Mouse (Mus musculus): ENCODE results near the gene Ppp6r2. TPM values are rescaled to one million over a fixed set of nuclear protein-coding genes. Genes with fewer than 3 reads are reported as not detected.

Ppp6r2 gene
- polyA plus RNA-seq, 1 experiment from 2014 or later: 23.9 TPM

DNA sequence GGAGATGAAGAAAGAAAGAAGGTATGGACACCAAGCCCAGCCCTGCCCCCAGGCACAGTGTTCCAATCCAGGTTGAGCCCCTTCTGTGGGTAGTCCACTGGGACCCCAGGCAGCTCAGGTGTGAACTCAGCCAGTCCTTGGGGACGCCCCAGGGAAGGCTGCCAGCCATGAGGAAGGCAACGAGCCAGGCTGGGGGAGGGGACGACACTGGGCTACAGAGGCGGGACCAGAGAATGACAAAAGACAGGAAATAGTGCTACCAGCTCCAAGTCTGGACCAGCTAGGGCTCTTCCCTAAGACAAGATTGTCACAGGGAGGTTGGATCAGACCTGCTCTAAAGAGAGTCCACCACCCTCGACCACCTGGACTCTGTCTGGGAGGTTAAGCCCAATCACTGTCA, 34.2 kb upstream of the Ppp6r2 start:
- H3K4me1 ChIP-seq (replicated peaks): peaks cover 71% of the 10 kb centered on the region
- no peaks in the 10 kb centered on the region for H3K36me3 ChIP-seq
- no peaks in the 10 kb centered on the region for H3K9me3 ChIP-seq
- peak; percentile 14 for ATAC-seq
- H3K4me2 ChIP-seq (replicated peaks): peak overlapping the region; percentile 90
- peak overlapping the region; percentile 93 for H3K27ac ChIP-seq
- H3K9ac ChIP-seq: peak overlapping the region; percentile 9
- no peaks in the 10 kb centered on the region for H3K27me3 ChIP-seq (replicated peaks)
- WGBS: 7% methylated on average over 5 of the region's 5 CpGs
- H3K4me3 ChIP-seq (replicated peaks): 0 out of 2 replicates have a peak overlapping the region, but pooled peaks have one; percentile 6

DNA sequence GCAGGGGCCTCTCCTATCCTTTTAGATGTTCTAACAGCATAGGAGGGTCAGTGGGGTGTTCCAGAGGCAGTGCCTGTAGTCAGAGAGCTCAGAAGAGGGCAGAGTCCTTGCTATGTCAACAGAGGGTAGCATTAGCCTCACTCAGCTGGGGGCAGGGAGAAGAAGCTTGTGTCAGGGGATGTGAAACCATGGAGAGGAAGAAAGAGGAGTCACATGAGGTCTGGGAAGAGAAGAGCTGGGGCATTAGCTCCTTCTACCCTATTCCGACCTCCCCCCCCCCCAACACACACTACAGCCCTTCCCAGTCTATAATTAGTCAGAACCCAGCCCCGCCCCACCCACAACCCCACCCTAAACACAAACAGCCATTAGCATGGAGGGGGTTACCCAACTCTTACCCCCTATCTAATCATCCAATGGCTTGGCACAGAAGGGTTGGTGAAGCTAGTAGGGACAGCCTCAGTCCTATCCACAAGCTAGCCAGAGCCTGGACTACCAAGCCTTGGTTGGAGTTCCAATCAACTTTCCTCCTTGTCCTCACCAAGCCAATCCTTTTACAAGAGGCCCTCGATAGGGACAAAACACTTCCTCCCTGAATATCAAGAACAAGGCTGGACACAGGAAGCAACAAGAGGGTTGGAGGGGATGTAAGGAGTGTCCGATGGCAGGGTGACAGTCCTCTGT, 33.6 kb upstream of the Ppp6r2 start:
- Histone ChIP-seq H3K4me3 (replicated peaks) (0 out of 2 replicates have a peak overlapping the region, but pooled peaks have one; percentile 85), H3K27ac (peak overlapping the region; percentile 93), H3K36me3 (no peaks in the 10 kb centered on the region), H3K9me3 (no peaks in the 10 kb centered on the region), H3K4me1 (replicated peaks) (peaks cover 68% of the 10 kb centered on the region), H3K9ac (peak overlapping the region; percentile 9; the same call in 1 of the 2 replicates), H3K4me2 (replicated peaks) (peak overlapping the region; percentile 90), H3K27me3 (replicated peaks) (no peaks in the 10 kb centered on the region)
- 56% methylated on average over 4 of the region's 4 CpGs for WGBS
- peak; percentile 31 for ATAC-seq

GRCm38 (mm10) chr15:89178260-89178860, 33.0 kb upstream of the Ppp6r2 start:
- no peaks in the 10 kb centered on the region for H3K36me3 ChIP-seq
- peaks cover 66% of the 10 kb centered on the region for H3K4me1 ChIP-seq (replicated peaks)
- peak overlapping the region; percentile 90 for H3K4me2 ChIP-seq (replicated peaks)
- peak overlapping the region; percentile 93 for H3K27ac ChIP-seq
- 65% methylated on average over 7 of the region's 7 CpGs for WGBS
- peak overlapping the region; percentile 80 for H3K9ac ChIP-seq
- no peaks in the 10 kb centered on the region for H3K27me3 ChIP-seq (replicated peaks)
- ATAC-seq: no peak
- H3K4me3 ChIP-seq (replicated peaks): peak overlapping the region; percentile 85
- H3K9me3 ChIP-seq: no peaks in the 10 kb centered on the region

DNA sequence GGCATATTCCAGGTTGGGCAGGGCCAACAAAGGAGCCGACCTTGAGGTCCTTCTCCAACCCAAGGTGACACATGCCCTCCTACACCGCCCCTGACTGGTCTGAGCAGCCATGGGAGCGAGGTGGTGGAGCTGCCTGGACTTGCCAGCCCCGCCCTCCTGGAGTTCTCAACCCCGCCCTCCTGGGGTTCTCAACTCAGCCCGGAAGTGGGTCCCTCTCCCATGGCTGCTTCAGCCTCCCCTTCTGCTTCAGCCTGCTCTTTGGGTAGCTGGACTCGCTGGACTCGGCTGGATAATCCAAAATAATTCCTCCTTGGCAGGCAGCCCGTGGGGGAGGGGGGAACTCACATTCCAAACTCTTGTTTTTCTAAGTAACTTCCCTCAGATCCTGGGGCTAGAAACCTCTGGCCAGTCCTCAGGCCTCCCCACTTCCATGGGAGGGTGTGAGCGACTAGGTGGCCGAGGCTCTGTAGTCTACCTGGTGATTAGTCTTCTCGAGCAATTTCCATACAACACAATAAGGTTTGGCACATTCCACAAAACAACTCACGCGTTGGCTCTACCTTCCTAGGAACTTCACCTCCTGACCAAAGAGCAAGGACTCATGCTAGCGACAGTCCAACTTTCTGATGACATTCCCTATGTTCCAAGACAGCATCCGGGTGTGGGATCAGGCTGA, 32.3 kb upstream of the Ppp6r2 start:
- WGBS: 3% methylated on average over 16 of the region's 16 CpGs
- Histone ChIP-seq H3K27ac (peak overlapping the region; percentile 93), H3K9me3 (no peaks in the 10 kb centered on the region), H3K27me3 (replicated peaks) (no peaks in the 10 kb centered on the region), H3K4me2 (replicated peaks) (peak overlapping the region; percentile 90), H3K4me3 (replicated peaks) (peak overlapping the region; percentile 85), H3K9ac (peak overlapping the region; percentile 80), H3K36me3 (no peaks in the 10 kb centered on the region), H3K4me1 (replicated peaks) (peaks cover 61% of the 10 kb centered on the region)
- ATAC-seq: peak; percentile 73

- no peaks in the 10 kb centered on the region for H3K36me3 ChIP-seq
These were observed 31.8 kb upstream of the Ppp6r2 start for GRCm38 (mm10) chr15:89179630-89179964.

DNA sequence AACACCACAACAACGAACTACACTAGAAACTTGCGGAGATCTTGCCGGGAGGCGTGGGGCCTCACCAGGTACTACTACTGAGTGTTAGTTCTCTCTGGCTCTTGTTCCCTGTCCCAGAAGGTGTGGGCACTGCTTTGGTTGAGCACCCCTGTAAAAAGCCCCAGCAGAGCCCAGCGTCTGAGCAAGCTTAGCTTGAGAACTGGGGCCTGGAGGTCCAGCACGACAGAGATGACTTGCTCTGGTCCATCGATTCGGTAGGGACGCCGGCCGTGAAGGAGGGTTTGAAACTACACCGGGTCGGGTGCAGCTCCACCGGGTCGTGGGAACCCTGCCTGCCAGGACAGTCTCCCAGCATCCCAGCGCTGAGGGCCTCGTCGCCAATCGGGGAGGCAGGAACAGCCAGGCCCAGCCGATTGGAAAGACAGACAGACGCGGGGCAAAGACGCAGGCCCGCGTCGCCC, 31.2 kb upstream of the Ppp6r2 start:
- ATAC-seq: peak; percentile 2; the same call in 1 of the 2 replicates
- H3K27me3 ChIP-seq (replicated peaks): no peaks in the 10 kb centered on the region
- peak overlapping the region; percentile 93 for H3K27ac ChIP-seq
- H3K4me1 ChIP-seq (replicated peaks): peaks cover 51% of the 10 kb centered on the region
- H3K4me3 ChIP-seq (replicated peaks): peak overlapping the region; percentile 85
- no peaks in the 10 kb centered on the region for H3K36me3 ChIP-seq
- H3K9me3 ChIP-seq: no peaks in the 10 kb centered on the region
- H3K9ac ChIP-seq: peak overlapping the region; percentile 80
- peak overlapping the region; percentile 90 for H3K4me2 ChIP-seq (replicated peaks)
- under 1% methylated on average over 26 of the region's 26 CpGs for WGBS

More at GRCm38 (mm10) chr15:89179630-89179964, 31.8 kb upstream of the Ppp6r2 start:
- 4% methylated on average over 6 of the region's 6 CpGs for WGBS
- ATAC-seq: no peak
- Histone ChIP-seq H3K4me3 (replicated peaks) (peak overlapping the region; percentile 85), H3K4me1 (replicated peaks) (peaks cover 56% of the 10 kb centered on the region), H3K9ac (peak overlapping the region; percentile 80), H3K9me3 (no peaks in the 10 kb centered on the region), H3K4me2 (replicated peaks) (peak overlapping the region; percentile 90), H3K27ac (peak overlapping the region; percentile 93), H3K27me3 (replicated peaks) (no peaks in the 10 kb centered on the region)

- under 1% methylated on average over 63 of the region's 72 CpGs for WGBS
- H3K9me3 ChIP-seq: no peaks in the 10 kb centered on the region
These were observed 30.7 kb upstream of the Ppp6r2 start, which contains the start of gene Plxnb2 for GRCm38 (mm10) chr15:89180571-89181229. TSS of gene Plxnb2 (minus strand) at chr15:89180788.

DNA sequence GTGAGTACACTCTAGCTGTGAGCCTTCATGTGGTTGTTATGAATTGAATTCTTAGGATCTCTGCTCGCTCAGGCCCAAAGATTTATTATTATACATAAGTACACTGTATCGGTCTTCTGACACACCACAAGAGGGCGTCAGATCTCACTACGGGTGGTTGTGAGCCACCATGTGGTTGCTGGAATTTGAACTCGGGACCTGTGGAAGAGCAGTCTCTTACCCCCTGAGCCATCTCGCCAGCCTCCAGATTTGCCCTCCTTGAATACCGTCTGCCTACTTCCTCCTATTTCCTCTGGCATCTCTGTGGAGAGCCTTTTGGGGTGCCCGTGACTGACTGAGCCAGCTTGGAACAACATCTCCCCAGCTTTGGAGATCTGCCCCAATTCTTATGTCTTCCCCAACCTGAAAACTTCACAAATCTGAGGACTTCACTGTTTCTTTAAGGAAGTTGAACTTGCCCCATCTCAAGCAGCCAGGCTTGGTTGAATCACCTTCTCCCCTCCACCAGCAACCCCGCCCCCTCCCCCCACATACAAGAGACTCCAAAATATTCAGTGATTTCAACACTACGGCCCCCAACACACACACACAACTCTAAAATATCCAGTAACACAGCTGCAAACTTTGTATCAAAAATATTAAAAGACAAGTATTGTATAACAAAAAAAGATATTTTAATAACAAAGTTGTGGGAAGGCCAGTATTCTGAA, 29.6 kb upstream of the Ppp6r2 start:
- H3K4me1 ChIP-seq (replicated peaks): peaks cover 37% of the 10 kb centered on the region
- ATAC-seq: no peak
- no peak overlapping the region for H3K9ac ChIP-seq

More at GRCm38 (mm10) chr15:89180571-89181229, 30.7 kb upstream of the Ppp6r2 start, which contains the start of gene Plxnb2:
- no peaks in the 10 kb centered on the region for H3K27me3 ChIP-seq (replicated peaks)
- peak within 1 kb of the TSS; percentile 85 for H3K4me3 ChIP-seq (replicated peaks)
- H3K9ac ChIP-seq: peak within 1 kb of the TSS; percentile 80
- ATAC-seq: peak; percentile 87
- H3K36me3 ChIP-seq: no peaks in the 10 kb centered on the region
- peak within 1 kb of the TSS; percentile 93 for H3K27ac ChIP-seq
- H3K4me1 ChIP-seq (replicated peaks): peaks cover 45% of the 10 kb centered on the region
- peak within 1 kb of the TSS; percentile 90 for H3K4me2 ChIP-seq (replicated peaks)

DNA sequence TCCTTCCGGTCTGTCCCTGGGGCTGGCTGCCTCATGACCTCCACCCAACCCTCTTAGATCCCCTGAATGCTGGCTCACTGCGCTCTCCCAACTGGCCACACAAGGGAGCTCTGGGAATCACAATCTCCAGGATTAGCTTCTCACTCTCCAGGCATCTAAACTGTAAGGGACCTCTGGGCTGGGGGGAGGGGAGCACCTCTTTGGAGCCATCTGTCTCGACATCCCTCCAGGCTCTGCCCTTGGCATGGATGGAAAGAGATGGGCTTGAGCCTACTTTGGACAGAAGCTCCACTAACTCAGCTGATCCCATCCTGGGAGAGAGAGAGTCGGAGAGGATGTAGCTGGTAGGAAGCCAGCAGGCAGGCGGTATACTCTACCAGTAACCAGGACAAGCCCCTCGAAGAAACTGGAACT, 29.0 kb upstream of the Ppp6r2 start:
- peaks cover 30% of the 10 kb centered on the region for H3K4me1 ChIP-seq (replicated peaks)
- no peak overlapping the region; the same call in 1 of the 2 replicates for H3K4me2 ChIP-seq (replicated peaks)
- no peak for ATAC-seq
- no peaks in the 10 kb centered on the region for H3K9me3 ChIP-seq
- no peak overlapping the region for H3K4me3 ChIP-seq (replicated peaks)
- no peaks in the 10 kb centered on the region for H3K27me3 ChIP-seq (replicated peaks)
- H3K9ac ChIP-seq: no peak overlapping the region
- H3K36me3 ChIP-seq: no peaks in the 10 kb centered on the region
- WGBS: 32% methylated on average over 6 of the region's 6 CpGs
- peak overlapping the region; percentile 19; the same call in 1 of the 2 replicates for H3K27ac ChIP-seq

More for the DNA sequence above, 29.6 kb upstream of the Ppp6r2 start:
- Histone ChIP-seq H3K36me3 (no peaks in the 10 kb centered on the region), H3K4me2 (replicated peaks) (peak overlapping the region; percentile 90), H3K9me3 (no peaks in the 10 kb centered on the region), H3K27ac (peak overlapping the region; percentile 93), H3K4me3 (replicated peaks) (peak overlapping the region; percentile 85), H3K27me3 (replicated peaks) (no peaks in the 10 kb centered on the region)
- WGBS: 66% methylated on average over 10 of the region's 10 CpGs

- H3K9ac ChIP-seq: no peak overlapping the region
- no peak overlapping the region for H3K4me2 ChIP-seq (replicated peaks)
- no peaks in the 10 kb centered on the region for H3K36me3 ChIP-seq
- no peaks in the 10 kb centered on the region for H3K27me3 ChIP-seq (replicated peaks)
- 0 out of 2 replicates have a peak overlapping the region, but pooled peaks have one; percentile 19 for H3K27ac ChIP-seq
- H3K4me3 ChIP-seq (replicated peaks): no peak overlapping the region
- WGBS: 65% methylated on average over 5 of the region's 5 CpGs
- peaks cover 25% of the 10 kb centered on the region for H3K4me1 ChIP-seq (replicated peaks)
- no peak for ATAC-seq
- H3K9me3 ChIP-seq: no peaks in the 10 kb centered on the region
These were observed 28.5 kb upstream of the Ppp6r2 start for GRCm38 (mm10) chr15:89182842-89183241.

DNA sequence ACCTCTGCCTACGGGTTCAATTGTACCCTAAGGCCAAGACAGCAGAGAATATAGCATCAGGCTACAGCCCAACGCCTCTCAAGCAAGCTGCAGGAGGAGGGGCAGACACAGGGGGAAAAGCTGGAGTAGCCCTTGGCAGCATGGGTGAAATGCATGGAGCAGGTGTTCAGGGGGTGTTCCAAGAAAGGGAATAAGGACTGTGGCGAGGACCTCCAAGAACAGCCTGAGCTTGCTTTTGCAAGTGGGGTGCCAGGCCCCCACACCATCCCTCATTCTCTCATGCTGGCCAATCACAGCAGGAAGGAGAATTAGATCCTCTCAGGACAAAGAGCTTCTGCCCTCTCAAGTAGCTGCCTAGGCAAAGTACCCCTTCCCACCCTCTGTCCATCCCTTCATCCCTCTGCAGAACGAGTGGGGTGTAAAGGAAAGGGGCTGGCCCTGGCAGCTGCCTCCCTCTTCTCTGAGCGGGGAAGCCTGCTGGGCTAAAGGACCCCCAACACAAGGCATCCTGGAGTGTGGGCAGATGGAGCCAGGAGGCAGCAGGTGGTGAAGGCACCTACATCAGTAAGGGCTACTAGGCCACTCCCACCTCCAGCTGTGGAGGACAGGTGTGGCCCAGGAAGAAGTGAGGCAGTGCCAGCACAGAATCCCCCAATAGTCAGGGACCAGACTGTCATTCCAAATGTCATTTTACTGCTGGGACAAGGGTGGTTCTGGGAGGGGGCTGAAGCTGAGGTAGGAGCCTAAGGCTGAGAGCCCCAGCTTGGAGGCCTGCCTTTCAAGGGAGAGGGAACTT, 27.0 kb upstream of the Ppp6r2 start:
- no peaks in the 10 kb centered on the region for H3K36me3 ChIP-seq
- ATAC-seq: no peak
- H3K27ac ChIP-seq: no peak overlapping the region
- H3K4me2 ChIP-seq (replicated peaks): no peak overlapping the region
- H3K4me3 ChIP-seq (replicated peaks): no peak overlapping the region
- WGBS: 69% methylated on average over 5 of the region's 5 CpGs
- no peak overlapping the region for H3K9ac ChIP-seq
- H3K4me1 ChIP-seq (replicated peaks): peaks cover 11% of the 10 kb centered on the region; the same call in 1 of the 2 replicates
- no peaks in the 10 kb centered on the region for H3K9me3 ChIP-seq
- no peaks in the 10 kb centered on the region for H3K27me3 ChIP-seq (replicated peaks)
